Mouse (Mus musculus) thymus, postnatal 36 days (tissue): ENCODE results near the gene Tff3.

Experiments used
- DNase-seq, 2 experiments: peaks; one replicate each; pipeline ENCODE4 v3.0.0; 2022; ENCODE audit warnings: mixed read lengths in 2 of 2

Tff3 gene

DNA sequence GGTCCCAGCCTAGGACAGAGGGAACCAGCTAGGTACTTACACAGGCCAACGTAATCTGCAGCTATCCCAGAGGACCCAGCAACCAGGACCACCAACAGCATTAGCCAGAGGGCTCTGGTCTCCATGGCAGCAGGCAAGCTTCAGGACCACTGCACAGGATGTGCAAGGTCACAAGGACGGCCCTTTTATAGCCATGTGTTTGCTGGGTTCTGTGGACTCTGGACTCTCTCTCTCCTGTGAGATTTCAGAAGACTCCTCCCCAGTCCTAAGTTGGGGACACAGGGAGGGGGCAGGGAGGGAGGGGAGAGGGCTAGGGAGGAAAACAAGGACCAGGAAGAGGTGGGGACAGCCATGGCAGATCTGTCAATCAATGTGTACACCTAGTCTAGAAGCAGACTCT lies at the start of gene Tff3:
Tff3 (minus strand) TSS at position 195 of the 400 bp plus-strand sequence.
- no peak for DNase-seq

DNA sequence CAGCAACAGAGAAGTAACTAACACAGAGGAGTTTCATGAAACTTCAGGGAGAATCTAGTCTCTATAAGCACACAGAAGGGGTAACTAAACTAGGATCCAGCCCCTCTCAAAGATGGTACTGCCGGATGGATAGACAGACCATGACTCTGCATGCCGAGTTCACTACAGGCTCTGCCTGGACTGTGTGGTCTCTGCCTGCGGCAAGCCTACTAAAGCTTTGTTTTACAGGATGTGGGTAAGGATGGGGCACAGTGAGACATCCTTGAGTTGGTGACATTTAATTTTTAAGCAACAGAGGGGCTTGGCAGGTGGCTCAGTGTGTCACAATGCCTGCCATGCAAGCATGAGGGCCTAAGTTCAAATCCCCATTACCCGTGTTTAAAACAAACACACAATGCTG lies 46.9 kb upstream of the Tff3 start:
- peak; percentile 47 to 71 for DNase-seq

DNA sequence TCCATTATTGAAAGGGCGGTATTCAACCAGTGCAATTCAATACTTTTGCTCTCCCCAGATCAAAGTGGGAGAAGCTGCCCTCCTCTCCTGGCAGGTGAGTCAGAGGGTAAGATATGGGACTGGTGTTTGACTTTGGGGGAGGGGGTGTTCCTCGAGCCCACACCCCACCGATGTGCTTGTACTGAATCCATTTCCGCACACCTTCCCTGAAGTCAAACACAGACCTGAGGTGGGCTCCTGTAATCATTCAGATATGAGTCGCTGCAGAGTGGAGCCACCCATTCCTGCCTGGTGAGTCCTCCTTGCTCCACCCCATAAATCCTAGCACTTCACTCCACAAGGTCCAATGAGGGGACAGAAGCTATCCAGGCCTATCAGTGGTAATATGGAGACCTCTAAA lies 40.4 kb upstream of the Tff3 start:
- no peak for DNase-seq

DNA sequence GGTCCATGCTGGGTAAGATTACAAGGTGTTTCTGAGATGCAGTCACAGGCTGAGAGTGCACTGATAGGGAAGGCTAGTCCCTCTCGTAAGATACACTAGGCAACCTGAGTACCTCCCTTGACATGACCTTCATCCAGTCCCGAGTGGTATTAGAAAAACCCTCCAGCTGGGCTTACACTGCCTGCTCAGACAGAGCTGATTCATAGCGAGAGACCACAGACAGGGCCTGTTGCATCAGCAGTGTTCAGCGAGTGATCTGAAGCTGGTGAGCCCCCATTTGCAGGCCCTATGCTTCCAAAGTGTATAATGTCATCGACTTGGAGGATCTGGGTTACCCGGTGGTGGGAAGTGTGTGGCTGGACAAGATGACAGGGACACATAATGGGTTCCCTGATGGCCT lies 35.7 kb upstream of the Tff3 start, which contains the start of gene Tff1:
Tff1 (minus strand) TSS at position 151 of the 400 bp plus-strand sequence.
- no peak for DNase-seq

- peak; percentile 58 to 83 for DNase-seq
These were observed 34.4 kb upstream of the Tff3 start for GRCm38 (mm10) chr17:31163821-31164220.

DNA sequence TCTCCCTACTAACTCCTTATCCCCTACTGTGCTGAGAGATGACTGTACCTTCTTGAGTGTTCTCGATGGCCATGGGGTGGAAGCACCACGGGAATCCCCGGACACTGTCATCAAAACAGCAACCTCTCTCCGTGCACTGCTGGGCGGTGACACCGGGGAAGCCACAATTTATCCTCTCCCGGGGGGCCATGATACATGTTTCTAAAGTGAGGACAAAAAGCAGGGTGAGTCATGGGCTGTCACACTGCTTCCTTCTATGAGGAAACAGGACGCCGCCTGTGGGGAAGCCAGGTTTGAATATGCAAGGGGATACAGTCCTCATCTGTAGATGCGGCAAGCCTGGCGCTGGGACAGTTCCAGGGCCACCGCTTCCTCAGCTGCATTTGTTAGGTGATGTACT lies 33.2 kb upstream of the Tff3 start:
- peak in 1 of 2 experiments; percentile 41 for DNase-seq

- DNase-seq = no peak
These were observed 30.8 kb upstream of the Tff3 start for GRCm38 (mm10) chr17:31160291-31160690.

- DNase-seq = no peak
These were observed 28.5 kb upstream of the Tff3 start for GRCm38 (mm10) chr17:31157921-31158320.

DNA sequence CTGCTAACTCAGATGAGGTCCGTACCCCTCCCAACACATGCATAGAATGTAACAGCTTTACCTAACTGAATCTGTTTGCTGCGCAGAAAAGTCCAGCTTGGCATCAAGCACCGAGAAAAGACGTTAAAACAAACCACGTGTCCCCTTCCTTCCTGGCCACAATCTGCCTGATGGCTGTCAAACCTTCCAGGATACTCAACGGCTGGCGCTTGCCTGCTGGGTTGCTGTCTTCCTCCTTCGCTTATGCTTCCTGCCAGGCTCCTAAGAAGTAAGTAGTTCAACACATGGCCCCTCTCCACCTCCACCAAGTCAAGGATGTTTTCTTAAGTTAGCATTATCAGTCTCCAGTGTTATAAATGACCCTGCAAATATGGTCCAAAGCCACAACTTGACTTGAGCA lies 24.3 kb upstream of the Tff3 start:
- peak; percentile 33 to 45 for DNase-seq

DNA sequence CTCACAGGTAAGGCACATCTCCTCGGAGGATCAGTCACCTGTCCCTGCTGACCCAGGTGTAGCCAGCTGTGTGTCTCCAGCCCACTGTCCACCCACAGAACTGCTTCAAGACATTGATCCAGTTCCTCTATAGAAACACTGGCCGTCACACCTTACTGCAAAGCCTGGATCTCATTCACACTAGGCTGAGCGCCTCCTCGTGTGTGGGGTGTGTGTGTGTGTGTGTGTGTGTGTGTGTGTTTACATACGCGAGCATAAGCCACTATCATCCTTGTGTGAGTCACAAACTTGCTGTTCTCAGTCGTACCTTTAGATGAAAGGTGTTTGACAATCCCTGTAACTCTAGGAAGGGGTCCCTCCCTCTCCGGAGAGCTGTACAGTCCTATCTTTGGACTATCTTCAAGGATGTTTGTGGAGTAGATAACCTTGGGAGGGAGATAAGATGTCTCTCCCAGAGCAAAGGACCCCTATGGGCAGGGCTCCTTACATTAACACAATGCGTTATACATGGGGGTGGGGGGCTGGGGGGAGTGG lies 23.6 kb upstream of the Tff3 start:
- no peak for DNase-seq

GRCm38 (mm10) chr17:31152512-31152911 lies 23.1 kb upstream of the Tff3 start:
- DNase-seq = no peak

DNA sequence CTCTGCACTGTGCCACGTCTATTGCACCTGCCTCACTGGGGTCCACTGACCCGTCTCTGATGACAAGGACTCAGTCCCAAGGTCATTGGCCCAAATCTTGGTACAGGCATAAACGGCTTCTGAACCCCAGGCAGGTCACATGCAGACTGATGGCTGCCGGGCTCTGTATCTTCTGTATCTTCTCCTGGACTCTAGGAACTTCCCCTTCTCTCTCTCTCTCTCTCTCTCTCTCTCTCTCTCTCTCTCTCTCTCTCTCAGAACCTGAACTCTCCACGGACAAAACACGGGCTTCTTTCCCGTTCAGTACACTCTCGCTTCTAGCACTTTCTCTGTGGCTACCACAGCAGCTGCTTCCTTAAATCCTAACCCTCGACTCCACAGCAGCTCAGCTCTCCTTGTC lies 16.6 kb upstream of the Tff3 start:
- DNase-seq = no peak

GRCm38 (mm10) chr17:31144040-31145037 lies 14.9 kb upstream of the Tff3 start, which contains the start of gene Tff2:
Gene Tff2, minus strand, starts transcription at chr17:31144282.
- no peak for DNase-seq

DNA sequence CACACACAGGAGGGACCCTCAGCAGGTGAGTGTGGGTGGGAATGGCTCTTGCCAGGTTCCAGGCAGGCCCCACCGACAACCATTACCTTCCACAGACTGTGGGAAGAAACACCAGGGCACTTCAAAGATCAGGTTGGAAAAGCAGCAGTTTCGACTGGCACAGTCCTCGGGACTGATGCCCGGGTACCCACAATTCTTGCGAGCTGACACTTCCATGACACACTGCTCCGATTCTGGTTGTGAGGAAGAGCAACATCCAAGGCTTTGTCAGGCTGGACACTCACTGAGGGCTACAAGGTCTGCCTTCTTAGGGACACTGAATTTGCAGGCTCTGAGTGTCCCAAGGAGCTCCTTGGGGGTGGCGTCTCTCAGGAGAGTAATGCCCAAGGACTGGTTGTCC lies 12.7 kb upstream of the Tff3 start:
- no peak for DNase-seq

GRCm38 (mm10) chr17:31138398-31138797 lies 9.0 kb upstream of the Tff3 start:
- DNase-seq = peak; percentile 71 to 72

DNA sequence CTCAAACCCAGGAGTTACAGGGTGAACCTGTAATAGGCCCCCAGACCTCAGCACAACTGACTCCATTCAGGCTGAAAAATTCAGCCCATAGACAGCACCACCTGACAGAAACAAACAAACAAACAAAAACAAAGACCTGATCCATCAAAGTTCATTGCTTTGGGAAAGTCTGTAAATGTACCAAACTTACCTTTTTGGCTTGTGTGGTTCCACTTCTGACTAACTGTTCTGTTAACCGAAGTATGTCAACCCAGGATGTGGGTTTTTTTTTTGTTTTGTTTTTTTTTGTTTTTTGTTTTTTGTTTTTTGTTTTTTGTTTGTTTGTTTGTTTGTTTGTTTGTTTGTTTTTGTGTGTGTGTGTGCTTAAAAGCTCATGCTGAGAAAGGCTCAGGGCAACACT lies 7.4 kb upstream of the Tff3 start:
- no peak for DNase-seq

- DNase-seq = no peak
These were observed 6.8 kb upstream of the Tff3 start for GRCm38 (mm10) chr17:31136291-31136690.

- DNase-seq = no peak
These were observed 5.5 kb upstream of the Tff3 start for GRCm38 (mm10) chr17:31134913-31135312.

DNA sequence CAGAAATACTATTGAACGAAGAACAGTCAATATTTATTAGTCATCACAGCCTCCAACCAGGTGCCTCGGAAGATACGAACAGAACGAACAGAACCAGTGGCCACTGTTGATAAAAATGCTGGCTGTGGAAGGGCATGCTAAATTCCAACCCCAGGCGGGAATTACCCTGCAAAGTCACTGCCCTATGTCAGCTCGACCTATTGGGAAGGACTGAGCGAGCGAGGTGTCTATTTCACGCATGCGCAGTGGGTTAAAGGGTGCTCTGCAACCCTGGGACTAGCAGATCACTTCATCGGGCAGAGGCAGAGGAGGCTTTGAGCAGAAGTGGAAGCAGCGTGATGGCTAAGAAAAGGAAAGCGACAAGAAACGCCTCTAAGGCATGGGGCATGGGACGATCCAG lies 4.3 kb upstream of the Tff3 start:
- DNase-seq = no peak

DNA sequence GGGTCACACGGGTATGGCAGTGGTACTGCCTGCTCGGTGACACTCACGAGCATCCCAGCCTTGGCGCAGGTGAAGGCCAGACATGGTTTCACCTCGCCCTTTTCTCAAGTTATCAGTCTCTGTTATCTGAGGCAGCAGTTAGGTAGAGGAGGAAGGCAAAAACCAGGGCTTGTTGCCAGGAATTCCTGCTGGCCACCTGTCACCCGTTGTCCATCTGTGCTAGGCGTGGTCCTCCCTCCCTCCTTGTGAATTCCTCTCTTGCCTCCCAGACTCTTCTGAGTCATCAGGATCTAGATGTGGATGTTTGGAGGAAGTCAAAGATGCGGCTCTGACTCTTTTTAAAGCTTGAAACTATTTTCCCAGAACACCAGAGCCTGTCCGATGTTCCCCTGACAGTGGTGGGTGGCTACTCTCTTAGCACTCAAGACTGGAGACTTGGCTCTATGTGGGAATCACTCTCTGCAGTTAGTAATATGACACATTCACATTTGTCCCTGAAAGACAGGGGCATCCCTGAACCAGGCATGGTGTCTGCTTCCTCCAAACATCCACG lies 1.9 kb upstream of the Tff3 start:
- DNase-seq = no peak

- no peak for DNase-seq
These were observed 633 bp downstream of the Tff3 start for GRCm38 (mm10) chr17:31128708-31129318.

- no peak for DNase-seq
These were observed 3.7 kb downstream of the Tff3 start for GRCm38 (mm10) chr17:31125548-31126266.

- DNase-seq = peak; percentile 63 to 71
These were observed 7.5 kb downstream of the Tff3 start for GRCm38 (mm10) chr17:31121975-31122374.
